Mouse (Mus musculus): Measurements from ENCODE around the gene Chchd6. TPM values are rescaled to one million over a fixed set of nuclear protein-coding genes. Genes with fewer than 3 reads are reported as not detected.

Chchd6 gene
- polyA plus RNA-seq, 1 experiment = 33.6 TPM

DNA sequence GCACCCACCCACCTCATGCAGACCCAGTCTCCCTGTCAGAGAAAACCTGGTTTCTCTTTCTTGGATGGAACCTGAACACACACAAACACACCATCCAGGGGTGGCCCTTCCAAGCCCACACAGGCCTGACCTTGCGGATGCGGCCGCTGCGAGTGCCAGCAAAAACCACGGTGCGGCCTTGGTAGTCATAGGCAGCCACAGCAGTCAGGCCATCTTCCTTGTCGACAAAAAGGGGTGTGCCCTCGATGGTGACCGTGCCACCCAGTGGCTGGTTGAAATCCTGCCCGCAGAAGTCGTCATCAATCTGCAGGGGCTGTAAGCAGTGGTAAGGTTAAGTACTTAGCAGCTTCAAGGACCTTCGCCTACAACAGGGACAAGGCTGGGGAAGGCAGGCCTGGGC, 240.7 kb downstream of the Chchd6 start:
- no peak for TF ChIP-seq GATA1 (IDR thresholded peaks at IDR 0.05; ENCODE audit: low read length)

DNA sequence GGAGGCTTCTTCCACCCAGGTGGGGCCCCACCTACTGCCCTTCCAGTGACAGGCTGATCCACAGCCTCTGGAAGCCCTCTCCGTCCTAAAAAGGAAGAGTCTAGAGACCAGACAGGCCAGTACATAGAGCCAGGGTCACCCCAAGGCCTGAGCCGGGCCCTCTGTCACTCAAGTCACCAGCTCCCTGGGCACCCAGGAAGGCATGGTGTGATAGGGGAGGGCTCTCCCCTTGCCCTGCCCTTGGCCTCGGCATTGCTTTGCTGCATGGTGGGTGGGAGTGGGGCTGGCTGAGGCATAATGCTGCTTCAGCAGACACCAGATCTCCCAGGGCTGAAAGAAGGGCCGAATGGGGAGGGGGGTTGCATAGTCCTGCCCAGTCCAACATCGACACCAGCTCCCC, 241.4 kb downstream of the Chchd6 start:
- TF ChIP-seq GATA1 (IDR thresholded peaks at IDR 0.05; ENCODE audit: low read length) = no peak

DNA sequence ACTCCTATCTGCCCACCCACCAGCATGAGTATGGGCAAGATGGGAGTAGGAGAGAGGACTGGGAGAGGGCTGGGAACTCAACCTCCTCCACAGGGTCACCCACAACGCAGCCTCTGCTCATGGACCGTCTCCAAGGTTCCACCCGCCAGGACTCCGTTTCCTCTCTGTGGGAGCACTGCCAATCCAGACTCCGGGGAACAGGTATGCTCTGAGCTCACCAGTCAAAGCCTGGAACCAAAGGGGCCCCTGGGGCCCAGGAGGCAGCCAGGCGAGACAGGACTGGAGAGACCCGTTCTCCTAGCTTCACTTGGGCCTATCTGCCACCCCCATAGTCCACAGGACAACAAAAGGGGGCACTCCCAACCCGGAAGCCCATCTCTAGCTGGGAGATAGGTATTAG, 242.4 kb downstream of the Chchd6 start:
- no peak for TF ChIP-seq GATA1 (IDR thresholded peaks at IDR 0.05; ENCODE audit: low read length)

DNA sequence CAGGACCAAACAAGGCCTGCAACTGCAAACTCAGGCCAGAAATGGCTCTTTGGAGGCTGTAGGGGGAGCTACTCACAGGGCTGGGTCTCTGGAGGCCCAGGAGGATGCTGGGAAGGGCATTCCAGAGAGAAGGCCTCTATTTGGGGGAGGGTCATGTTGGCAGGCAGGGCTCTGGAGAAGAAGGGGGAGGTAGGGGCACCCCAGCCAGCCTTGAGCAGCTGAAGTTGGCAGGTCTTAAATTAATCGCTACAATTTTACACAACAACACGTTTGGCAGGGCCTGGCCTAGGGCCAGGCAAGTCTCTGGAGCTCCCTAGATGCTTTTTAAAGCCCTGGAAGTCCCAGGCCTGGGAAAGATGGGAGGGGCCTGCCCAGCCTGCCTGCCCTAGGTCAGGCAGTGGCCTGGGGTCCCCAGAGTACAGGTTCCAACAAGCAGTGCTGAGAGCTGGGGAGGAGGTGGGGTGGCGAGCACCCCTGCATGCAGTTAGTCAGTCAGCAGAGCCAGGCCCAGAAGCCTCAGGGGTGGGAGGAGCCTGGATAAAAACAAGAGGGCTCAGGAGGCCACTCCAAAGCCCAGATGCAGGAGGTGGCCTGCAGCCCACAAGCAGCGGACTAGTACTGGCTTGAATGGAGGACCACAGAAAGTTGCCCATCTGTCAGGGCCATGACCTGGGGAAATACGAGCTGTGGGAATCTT, 243.9 kb downstream of the Chchd6 start:
- no peak for TF ChIP-seq GATA1 (IDR thresholded peaks at IDR 0.05; ENCODE audit: low read length)

DNA sequence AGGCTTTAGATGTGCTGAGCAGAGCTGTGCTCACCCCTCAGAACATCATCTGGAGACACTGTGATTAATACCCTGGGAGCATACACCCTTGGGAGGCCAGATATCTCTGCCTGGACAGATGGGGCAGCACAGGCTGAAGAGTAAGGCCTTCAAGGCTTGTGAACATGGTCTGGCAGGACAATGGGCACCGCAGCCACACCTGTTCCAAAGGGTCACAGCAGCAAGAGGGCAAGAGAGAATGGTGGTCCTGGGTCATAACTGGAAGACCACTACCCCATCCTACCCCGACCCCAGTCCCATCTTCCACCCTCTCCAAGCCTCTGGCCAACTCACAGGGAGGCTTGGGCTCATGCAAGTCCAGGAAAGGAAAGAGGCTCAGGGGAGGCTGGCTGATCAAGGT, 244.9 kb downstream of the Chchd6 start:
- TF ChIP-seq GATA1 (IDR thresholded peaks at IDR 0.05; ENCODE audit: low read length) = no peak

DNA sequence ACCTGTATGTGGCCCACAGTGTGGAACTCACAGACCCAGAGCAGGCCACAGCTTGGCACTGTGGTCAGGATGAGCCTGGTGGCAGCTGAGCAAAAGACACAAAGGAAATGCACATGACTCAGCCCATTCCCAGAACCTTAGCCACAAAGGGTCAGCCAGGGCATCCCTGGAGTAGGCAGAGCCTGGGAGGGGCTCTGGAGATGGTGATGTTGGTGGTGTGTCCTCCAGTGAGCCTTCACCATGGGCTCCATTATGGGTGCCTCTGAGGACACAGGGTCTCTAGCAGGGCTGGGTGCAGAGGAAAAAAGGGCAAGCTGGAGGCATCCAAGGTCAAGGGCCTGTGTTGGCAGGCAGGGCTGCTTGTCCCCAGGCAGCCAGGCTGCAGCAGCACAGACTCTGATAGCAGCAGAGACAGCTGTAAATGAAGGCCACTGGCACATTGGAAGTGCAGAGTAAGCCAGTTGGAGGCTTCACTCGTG, 245.4 kb downstream of the Chchd6 start:
- no peak for TF ChIP-seq GATA1 (IDR thresholded peaks at IDR 0.05; ENCODE audit: low read length)

DNA sequence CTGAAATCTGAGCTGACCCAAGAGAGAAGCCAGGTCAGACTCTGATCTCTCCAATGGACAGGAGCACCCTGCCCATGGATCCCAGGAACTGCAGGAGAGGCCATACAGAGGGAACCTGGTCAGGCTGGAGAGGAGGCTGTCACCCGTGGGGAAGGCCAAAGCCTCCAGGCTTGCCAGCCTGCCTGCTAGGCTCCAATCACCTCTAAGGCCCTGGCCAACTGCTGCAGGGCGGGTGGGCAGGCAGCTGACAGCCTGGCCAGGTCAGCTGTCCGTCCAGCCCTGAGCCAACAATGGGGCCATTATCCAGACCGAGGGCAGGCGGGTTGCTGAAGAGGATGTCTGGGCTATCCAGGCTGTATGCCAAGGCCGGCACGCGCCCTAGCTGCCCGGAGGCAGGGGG, 247.1 kb downstream of the Chchd6 start:
- TF ChIP-seq GATA1 (IDR thresholded peaks at IDR 0.05; ENCODE audit: low read length) = no peak

DNA sequence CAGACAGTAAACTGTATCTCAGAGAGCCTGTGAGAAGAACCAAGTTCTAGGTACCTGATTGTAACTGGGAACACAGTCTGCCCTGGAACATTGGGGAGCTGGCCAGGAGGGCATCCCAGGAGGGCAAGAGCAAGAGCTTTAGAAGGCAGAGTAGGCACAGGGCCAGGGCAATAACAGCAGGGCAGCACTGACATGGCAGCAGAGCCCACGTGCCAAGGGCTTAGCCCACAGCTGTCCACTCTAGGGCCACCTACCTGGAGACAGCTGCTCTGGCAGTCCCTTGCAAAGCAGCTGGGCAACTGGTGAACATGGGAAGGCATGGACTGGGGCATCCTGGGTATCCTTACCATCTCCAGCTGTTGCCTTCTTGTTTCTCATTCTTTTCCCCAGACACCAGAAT, 247.7 kb downstream of the Chchd6 start:
- no peak for TF ChIP-seq GATA1 (IDR thresholded peaks at IDR 0.05; ENCODE audit: low read length)

DNA sequence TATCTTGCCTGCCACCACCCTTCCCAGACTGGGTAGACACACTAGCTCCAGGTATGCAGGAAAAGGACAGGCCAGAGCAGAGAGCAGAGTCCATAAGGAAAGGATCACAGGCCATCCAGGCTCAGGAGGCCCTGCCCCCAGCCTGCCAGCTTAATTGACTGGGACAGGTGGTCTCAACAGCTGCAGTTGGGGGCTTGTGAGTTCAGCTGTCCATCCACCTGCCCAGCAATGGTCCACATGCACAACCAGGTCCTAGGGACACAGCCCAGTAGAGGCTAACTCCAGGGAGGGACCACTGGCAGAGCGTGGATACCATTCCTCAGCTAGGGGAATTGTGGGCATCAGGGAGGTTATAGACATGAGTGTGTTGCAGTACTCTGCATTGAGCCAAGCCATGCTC, 249.6 kb downstream of the Chchd6 start:
- TF ChIP-seq GATA1 (IDR thresholded peaks at IDR 0.05; ENCODE audit: low read length) = no peak

DNA sequence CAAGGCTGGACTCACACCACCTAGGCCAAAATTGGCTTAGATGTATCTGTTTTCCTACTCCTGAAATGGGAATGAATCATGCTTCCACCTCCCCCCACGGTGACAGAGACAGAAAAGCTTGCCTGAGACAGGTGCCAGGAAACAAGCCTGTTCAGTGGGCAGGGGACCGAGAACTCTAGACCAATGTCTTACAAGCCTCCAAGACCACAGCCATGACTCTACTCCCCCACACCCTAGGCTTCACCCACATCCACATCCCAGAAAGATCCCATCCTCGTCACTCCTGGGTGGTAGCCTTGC, 250.0 kb downstream of the Chchd6 start:
- no peak for TF ChIP-seq GATA1 (IDR thresholded peaks at IDR 0.05; ENCODE audit: low read length)

DNA sequence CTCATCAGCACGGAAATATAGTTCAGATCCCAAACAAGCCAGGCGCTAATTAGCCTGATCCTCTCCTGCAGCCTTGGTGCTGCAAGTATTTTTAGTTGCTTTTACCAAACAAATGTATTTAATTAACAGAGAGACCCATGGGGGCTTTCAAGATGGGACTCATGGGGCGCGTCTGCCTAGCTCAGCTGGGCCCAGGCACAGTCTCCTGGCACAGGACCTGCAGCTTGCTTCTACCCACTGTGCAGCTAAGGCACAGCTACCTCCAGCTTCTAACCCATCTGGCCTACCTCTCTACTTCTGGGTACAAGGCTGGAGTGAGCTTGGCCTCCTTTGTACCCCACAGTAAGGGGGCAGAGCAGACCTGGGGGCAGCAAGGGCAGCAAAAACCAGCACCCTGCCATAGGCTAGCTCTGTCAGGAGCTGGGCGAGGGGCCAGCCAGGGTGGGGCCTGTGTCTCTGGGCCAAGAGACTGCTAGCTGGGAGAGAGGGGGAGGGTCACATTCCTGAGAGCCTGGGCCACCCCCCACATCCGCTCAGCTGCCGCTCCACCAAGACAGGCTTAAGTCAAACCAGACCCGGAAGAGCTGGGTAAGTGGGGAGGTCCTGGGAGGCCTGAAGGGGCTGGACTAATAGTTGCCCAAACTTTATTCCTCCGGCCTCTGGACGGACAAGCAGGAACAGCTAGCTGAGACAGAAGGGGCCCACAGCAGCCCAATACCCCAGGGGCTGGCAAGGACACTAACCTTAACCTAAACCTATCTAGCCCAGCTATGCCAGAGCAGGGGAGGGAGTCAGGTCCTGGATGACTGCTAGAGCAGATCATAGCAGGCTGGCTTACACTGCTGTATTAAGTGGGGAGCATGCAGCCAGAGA, 250.6 kb downstream of the Chchd6 start:
- TF ChIP-seq GATA1 (IDR thresholded peaks at IDR 0.05; ENCODE audit: low read length) = no peak

DNA sequence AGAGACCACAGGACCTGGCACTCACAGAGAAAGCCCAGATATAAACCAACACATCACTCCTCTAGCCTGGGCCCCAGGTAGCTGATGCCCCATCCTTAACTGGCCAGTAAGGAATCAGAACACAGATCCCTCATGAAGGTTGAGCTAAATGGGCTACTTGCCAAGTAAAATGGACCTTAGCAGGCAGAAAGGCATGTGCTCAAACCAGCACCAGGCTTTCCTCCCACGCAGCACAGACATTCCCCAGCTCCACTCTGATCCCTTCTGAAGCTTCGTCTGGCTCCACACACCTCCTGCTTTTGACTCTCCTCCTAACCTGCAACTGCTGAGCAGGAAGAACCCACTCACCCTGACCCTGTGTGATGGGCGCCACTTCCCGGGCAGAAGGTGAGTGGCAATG, 253.5 kb downstream of the Chchd6 start:
- no peak for TF ChIP-seq GATA1 (IDR thresholded peaks at IDR 0.05; ENCODE audit: low read length)

DNA sequence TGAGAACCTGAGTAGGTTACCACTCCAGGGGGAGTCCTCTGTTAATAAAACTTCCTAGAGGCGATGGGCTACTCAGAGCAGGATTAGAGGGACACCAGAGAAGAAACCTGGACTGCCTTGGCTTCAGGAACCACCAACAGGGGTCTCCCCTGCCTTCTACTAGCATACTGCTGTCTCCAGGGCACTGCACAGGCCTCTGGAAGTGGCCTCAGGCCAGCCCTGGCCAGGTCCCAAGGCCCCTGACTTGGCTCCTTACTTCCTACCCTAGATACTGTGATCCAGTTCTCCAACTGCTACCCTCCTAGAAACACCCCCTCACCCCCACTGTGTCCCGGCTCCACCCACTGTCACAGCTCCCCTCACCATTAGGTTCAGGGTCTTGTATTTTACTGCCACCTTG, 256.0 kb downstream of the Chchd6 start:
- no peak for TF ChIP-seq GATA1 (IDR thresholded peaks at IDR 0.05; ENCODE audit: low read length)

DNA sequence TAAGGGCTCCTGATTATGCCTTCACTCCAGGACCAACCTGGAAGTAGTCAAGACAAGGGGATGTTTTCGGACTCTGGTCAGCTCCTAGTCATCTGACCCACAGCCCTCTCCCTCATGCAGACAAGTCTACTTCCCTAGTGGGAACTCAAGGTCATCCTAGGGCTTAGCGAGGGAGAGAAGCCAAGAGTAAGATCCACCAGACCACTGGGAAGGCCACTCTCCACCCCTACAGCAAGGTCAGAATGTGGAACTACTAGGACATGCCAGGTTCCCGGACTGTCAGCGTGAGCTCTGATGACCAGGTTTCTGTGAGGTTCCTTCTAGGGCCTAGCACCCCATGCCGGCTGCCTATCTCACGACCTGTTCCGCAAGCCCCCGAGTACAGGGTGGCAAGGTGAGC, 256.7 kb downstream of the Chchd6 start:
- TF ChIP-seq GATA1 (IDR thresholded peaks at IDR 0.05; ENCODE audit: low read length) = no peak

DNA sequence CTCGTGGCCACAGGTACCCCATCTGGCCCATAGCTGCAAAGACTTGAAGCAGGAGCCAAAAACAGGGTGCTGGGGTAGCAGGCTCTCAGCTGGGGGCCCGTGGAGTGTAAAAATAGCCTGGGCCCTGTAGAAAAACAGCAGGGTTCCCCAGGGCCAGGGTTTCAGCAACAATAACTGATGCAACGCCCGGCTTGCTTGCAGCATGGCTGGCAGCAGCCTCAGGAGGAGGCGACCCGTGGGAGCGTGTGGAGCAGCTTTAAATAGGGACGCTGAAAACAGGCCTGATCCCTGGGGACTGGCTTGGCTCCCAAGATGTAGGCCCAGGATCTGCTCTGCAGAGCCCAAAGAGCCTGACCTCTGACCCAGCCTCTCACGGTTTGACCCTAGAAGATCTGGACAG, 257.9 kb downstream of the Chchd6 start:
- TF ChIP-seq GATA1 (IDR thresholded peaks at IDR 0.05; ENCODE audit: low read length) = no peak

DNA sequence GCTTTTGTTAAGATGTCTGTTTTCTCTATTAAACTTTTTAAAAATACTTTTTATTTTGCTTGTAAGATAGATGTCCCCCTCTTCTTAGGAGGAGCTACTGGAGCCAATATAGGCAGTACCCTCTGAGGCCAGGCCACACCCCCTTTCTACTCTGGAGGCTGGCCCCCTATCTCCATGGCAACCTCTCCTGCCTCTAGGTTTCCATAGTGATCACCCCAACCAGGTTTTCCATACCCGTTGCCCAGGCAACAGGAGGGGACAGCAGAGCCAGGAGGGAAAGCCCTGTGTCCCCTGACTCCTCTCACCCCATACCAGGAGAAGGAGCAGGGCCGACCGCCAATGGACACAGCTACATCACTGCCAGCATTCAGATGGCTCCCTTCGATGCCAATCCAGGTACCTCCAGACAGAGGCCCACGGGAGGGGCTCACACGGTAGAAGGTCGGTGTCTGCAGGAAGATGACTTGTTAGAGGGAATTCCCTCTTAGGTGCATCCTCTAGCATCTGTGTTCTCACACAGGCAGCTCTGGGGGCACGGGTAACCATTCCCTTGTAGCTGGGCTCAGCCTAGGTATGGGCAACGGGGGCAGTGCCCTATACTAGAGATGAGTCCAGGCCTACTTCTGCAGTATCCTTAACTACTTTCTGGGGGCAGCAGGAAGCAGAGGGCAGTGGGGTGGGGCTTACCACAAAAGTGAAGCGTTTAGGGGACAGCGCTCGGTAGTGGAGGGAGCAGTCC, 261.3 kb downstream of the Chchd6 start:
- TF ChIP-seq GATA1 (IDR thresholded peaks at IDR 0.05; ENCODE audit: low read length) = no peak

Other genes starting within 250 kb of the Chchd6 start
- 14.0 and 14.8 TPM in 2 replicates for gene Plxna1, start 233.0 kb downstream of the Chchd6 start, polyA plus RNA-seq (2012)
- 2.9 and 3.0 TPM in 2 replicates for gene Txnrd3, start 48.3 kb upstream of the Chchd6 start, polyA plus RNA-seq (2012)
- not detected in 2 replicates for gene Vmn1r40, start 111.9 kb upstream of the Chchd6 start, polyA plus RNA-seq (2012)
- not detected in 2 replicates for gene Vmn1r41, start 145.1 kb upstream of the Chchd6 start, polyA plus RNA-seq (2012)